Mouse (Mus musculus) frontal cortex, postnatal 36 days (tissue): ENCODE measurements around the gene Fetub.

Experiments
- DNase-seq, 2 experiments: peaks; one replicate each; pipeline ENCODE4 v3.0.0; 2022; ENCODE audit warnings: low spot score in 2 of 2

Fetub gene

DNA sequence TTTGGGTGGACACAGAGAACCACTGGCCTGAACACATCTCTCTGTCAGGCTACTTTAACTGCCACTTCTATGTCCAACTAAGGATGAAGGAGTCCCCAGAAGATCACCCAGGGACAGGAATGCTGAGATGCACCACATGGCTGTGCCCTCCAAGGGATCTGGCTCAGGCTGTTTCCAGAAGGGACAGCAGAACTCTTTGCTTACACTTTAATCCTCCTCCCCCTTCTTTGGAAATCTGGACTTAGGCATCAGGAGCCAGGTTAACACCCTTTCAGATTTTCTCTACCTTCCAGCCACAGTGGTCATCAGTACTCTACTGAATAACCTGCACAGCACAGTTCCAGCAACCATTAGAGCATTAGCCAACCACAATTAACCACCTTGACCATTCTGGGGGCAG, 45.2 kb downstream of the Fetub start:
- DNase-seq: no peak

DNA sequence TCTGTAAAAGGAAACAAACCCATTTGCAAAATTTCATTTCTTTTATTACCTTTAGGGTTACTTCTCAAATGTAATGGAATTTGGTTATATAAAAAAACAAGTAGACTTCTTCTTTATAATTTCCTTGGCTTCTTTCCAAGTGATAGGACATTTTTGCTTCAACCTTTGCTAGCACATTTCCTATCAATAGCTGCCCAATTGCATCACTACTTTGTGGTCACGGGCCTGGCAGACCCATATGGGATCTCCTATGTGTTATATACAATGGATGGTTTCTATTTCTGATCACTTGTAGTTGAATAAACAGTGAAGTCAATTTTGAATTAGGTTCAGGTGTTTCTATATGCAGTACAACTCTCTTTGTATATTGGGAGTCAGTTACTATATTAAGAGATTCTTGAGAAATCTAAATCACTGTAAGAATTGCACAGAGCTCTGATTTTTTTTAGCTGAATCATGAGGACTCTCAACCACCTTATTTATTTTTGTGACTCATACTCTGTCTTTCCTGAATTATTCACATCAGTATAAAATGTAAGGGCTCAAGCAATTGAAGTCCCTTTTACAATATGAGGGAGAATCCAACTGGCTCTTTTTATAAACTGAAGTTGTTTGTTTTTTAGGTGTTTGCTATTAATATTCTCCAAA, 49.4 kb downstream of the Fetub start:
- DNase-seq: peak in 1 of 2 experiments; percentile 3
